Mouse (Mus musculus): ENCODE results near the gene Gipr.

DNA sequence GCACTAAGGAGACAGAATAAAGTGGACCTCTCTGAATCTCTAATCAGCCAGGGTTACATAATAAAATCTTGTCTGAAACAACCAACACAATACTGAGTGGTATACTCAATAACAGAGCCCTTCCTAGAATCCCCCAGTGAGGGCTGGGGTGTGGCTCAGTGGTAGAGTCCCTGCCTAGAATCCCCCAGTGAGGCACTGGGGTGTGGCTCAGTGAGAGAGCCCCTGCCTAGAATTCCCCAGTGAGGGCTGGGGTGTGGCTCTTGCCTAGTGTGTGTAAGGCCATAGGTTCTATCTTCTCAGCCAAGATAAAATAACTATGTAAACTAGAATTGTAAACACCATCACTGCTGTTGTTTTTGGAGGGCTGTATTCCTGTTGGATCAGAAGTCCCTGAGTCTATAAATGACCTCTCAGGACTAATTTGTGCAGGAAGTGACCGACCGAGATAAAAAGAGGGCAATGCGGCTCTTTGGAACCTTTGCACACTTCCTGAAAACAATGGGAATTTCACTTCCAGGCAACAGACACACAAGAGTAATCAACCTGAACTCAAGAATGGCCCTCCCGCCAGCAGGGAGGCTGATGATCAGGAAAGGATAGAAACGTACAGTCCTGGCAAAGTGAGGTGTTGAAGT, 45.2 kb upstream of the Gipr start:
- TF ChIP-seq CTCF (IDR thresholded peaks at IDR 0.05) (no peak), EP300 (IDR thresholded peaks at IDR 0.05; ENCODE audit: insufficient read depth, low read depth, low read length) (no peak), POLR2A (IDR thresholded peaks at IDR 0.05; ENCODE audit: insufficient read depth, low read depth, low read length) (no peak)

Data from heart, adult 2 months (tissue).